Mouse (Mus musculus) Patski (cell line): Measurements from ENCODE around the gene Sptbn2. TPM values are rescaled to one million over a fixed set of nuclear protein-coding genes. Genes with fewer than 3 reads are reported as not detected.

Experiments
- ATAC-seq: fragments of 100-300 bp; one replicate; pipeline ENCODE4 v1.8.0; 2021
- CTCF ChIA-PET: fragments of 350-600 bp; sonication (Branson Sonifier 250); formaldehyde crosslinking; loops from one replicate; lab custom pipeline; 2022; ENCODE audit warnings: inconsistent platforms; lab: Charles Lee
- POLR2A ChIA-PET: fragments of 350-600 bp; sonication (Branson Sonifier 250); formaldehyde crosslinking; loops from one replicate; lab custom pipeline; 2022; ENCODE audit warnings: antibody characterized with exemption, inconsistent platforms; lab: Charles Lee
- DNase-seq: peaks from one replicate; pipeline ENCODE4 v3.0.0-alpha.2; 2011; ENCODE audit warnings: low read depth, low spot score
- H3K27me3 ChIP-seq: fragments of 371-371 bp; one replicate; pipeline ENCODE4 v1.5.1; 2021
- CTCF ChIP-seq: fragments of 100-300 bp; IDR thresholded peaks from one replicate; pipeline ENCODE4 v1.5.1; 2021
- in situ Hi-C: fragments of 300-500 bp; cut with MboI; formaldehyde crosslinking; loops from 3 replicates; pipeline ENCODE4 v1.11.1; 2018; ENCODE audit warnings: low pct_unique_long_range_greater_than_20kb, mixed read lengths
- polyA plus RNA-seq: library from polyadenylated mRNA; unstranded; gene quantifications from one replicate; pipeline ENCODE4 v1.2.3, GENCODE M21; 2021

Gene Sptbn2
- polyA plus RNA-seq, 1 experiment from 2014 or later: 1.0 TPM

GRCm38 (mm10) chr19:4795929-4796328, 85.0 kb downstream of the Sptbn2 start:
- in situ Hi-C loops: no loop called here
- POLR2A ChIA-PET: no interaction called here
- CTCF ChIA-PET: no interaction called here
- H3K27me3 ChIP-seq: no peaks in the 10 kb centered on the region
- ATAC-seq: no peak
- DNase-seq: no peak
- TF ChIP-seq CTCF: no peak

- CTCF ChIA-PET: no interaction called here
- in situ Hi-C loops: no loop called here
- DNase-seq (no peak), ATAC-seq (no peak)
- no peaks in the 10 kb centered on the region for H3K27me3 ChIP-seq
- no peak for TF ChIP-seq CTCF
- POLR2A ChIA-PET: no interaction called here
Measured at GRCm38 (mm10) chr19:4797846-4798245, 86.9 kb downstream of the Sptbn2 start.

GRCm38 (mm10) chr19:4799083-4799482, 88.1 kb downstream of the Sptbn2 start:
- TF ChIP-seq CTCF: no peak
- in situ Hi-C loops: no loop called here
- H3K27me3 ChIP-seq: no peaks in the 10 kb centered on the region
- ChIA-PET CTCF (no interaction called here), POLR2A (interaction anchor here (0.6 kb wide), 2 partner anchors 348 to 949 kb away, joined by 3 to 4 read pairs; no protein-coding TSS in a partner anchor)
- DNase-seq (no peak), ATAC-seq (no peak)

Other genes starting within 250 kb of the Sptbn2 start
- 25.2 TPM for gene Syt12, start 233.7 kb upstream of the Sptbn2 start, polyA plus RNA-seq
- gene 2010003K11Rik, start 212.6 kb upstream of the Sptbn2 start, polyA plus RNA-seq: 0.05 TPM
- gene Pcx, start 200.7 kb upstream of the Sptbn2 start, polyA plus RNA-seq: 21.5 TPM
- gene Lrfn4, start 95.5 kb upstream of the Sptbn2 start, polyA plus RNA-seq: 46.6 TPM
- gene Rce1, start 85.5 kb upstream of the Sptbn2 start, polyA plus RNA-seq: 45.5 TPM
- 2.5 TPM for gene Gm960, start 12.5 kb upstream of the Sptbn2 start, polyA plus RNA-seq
- gene Rbm4b, start 45.3 kb downstream of the Sptbn2 start, polyA plus RNA-seq: 19.3 TPM
- 42.3 TPM for gene Rbm4, start 82.7 kb downstream of the Sptbn2 start, polyA plus RNA-seq
- gene Gm21992, start 100.4 kb downstream of the Sptbn2 start, polyA plus RNA-seq: 9.9 TPM
- 36.5 TPM for gene Rbm14, start 100.5 kb downstream of the Sptbn2 start, polyA plus RNA-seq
- 133 TPM for gene Ccs, start 128.2 kb downstream of the Sptbn2 start, polyA plus RNA-seq
- 0.26 TPM for gene Ccdc87, start 128.2 kb downstream of the Sptbn2 start, polyA plus RNA-seq
- 79.4 TPM for gene Ctsf, start 144.0 kb downstream of the Sptbn2 start, polyA plus RNA-seq
- 0.10 TPM for gene Actn3, start 166.7 kb downstream of the Sptbn2 start, polyA plus RNA-seq
- 17.2 TPM for gene Zdhhc24, start 167.5 kb downstream of the Sptbn2 start, polyA plus RNA-seq
- gene Bbs1, start 195.5 kb downstream of the Sptbn2 start, polyA plus RNA-seq: 20.3 TPM
- 91.0 TPM for gene Dpp3, start 217.1 kb downstream of the Sptbn2 start, polyA plus RNA-seq
- 7.4 TPM for gene Peli3, start 232.0 kb downstream of the Sptbn2 start, polyA plus RNA-seq